Mouse (Mus musculus): ENCODE data around the gene Vmn1r59.
"Not testable (repeated sequence)": the region's sequence is repeated elsewhere in the genome, so short reads cannot be mapped to it uniquely, and the experiment has no call there.

Vmn1r59 gene

DNA sequence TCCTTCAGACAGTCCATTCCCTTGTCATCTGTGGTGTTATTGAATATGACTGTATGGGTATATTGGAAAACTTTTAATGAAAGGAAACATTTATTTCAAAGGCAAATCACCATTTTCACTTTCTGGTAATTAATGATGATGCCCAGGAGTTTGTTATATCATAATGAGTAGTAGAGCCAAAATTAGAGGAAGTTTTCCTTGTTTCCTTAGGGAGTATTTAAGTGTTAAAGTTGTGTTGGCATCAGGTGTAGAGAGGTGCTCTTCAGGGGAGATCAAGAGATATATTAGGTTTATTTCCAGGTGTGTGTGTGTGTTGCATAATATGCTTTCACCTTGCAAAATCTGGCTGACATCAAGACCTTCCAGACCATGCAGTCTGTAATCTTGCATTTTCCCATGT lies at the start of gene Vmn1r59:
TSS of gene Vmn1r59 (minus strand) at position 101 of the 400 bp plus-strand sequence.
- in situ Hi-C loops (cut with MboI), result no loop called here

DNA sequence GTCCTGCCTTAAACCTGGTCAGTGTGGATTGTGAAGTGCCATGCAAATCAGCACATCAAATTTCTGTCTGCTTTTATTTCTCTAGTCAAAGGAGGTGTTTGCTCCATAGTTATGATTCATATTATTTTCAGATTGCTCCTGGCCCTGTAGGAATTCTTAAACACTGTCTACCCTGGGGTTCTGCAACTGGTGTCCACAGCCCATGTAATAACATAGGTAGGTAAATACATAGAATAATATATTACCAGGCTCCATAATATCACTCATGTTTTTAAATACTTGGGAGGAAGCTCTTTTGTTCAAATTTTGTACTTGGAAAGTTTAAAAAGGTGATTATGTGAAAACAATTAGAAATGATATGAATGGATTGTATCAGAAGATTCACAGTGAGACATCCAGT lies 37.3 kb upstream of the Vmn1r59 start, which contains the start of gene Vmn2r28:
TSS of gene Vmn2r28 (minus strand) at position 101 of the 400 bp plus-strand sequence.
- in situ Hi-C loops (cut with MboI), result not testable (repeated sequence)

DNA sequence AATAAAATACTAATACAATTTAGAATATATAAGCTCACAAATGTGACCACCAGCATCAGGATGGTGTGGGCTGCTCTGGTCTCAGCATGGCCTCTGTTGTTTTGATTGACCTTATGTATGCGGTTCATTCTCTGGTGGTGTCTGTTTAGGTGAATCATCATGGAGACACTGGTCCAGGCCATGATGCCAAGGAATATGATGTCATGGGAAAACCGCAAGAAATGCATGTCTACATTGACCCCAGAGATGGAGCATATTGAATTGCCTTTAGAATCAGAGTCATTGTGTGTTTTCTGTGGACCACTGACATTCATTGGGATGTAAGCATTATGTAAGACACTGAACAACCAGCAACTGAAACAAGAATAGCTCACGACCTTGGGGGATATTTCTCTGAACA lies 2.6 kb downstream of the Vmn1r59 start:
- in situ Hi-C loops (cut with MboI), result not testable (repeated sequence)

DNA sequence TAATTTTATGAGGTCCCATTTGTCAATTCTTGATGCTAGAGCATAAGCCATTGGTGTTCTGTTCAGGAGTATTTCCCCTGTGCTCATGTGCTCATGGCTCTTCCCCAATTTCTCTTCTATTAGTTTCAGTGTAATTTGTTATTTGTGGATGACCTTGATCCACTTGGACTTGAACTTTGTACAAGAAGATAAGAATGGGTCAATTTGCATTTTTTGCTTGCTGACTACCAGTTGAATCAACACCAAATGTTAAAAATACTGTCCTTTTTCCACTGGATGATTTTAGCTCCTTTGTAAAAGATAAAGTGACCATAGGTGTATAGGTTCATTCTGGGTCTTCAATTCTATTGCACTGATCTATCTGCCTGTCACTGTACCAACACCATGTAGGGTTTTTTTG lies 7.9 kb downstream of the Vmn1r59 start:
- in situ Hi-C loops (cut with MboI), result no loop called here

DNA sequence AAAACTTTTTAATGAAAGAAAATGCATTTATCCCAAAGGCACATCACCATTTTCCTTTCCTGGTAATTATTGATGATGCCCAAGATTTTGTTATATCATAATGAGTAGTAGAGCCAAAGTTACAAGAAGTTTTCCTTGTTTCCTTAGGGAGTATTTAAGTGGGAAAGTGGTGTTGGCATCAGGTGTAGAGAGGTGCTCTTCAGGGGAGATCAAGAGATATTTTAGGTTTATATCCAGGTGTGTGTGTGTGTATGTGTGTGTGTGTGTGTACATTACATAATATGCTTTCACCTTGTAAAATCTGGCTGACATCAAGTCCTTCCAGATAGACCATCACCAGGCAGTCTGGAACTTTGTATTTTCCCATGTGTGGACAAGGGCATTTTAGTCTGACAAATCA lies 43.3 kb downstream of the Vmn1r59 start, which contains the start of gene Vmn1r58:
TSS of gene Vmn1r58 (minus strand) at position 101 of the 400 bp plus-strand sequence.
- in situ Hi-C loops (cut with MboI), result not testable (repeated sequence)

DNA sequence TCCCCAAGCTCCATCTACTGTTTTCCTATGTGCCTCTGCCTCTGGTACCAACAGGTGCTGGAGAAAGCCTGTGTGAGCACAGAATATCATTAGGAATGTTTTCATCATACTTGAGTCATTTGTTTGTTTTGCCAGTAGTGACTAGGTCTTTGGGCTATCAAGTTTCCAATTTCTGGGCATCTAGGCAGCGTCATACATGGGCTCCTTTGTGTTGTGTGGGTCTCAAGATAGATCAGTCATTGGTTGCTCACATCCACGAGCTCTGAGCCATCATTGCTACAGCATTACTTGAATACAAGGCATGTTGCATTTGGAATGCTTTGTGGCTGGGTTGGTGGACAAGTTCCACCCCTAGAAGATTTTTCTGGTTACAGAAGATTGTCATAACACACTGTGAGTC lies 50.4 kb downstream of the Vmn1r59 start:
- in situ Hi-C loops (cut with MboI), result no loop called here

Measured in mature B cell (primary cell).